Mouse (Mus musculus) forebrain, embryonic 12.5 days (tissue): ENCODE measurements around the gene Itsn2. TPM values are rescaled to one million over a fixed set of nuclear protein-coding genes. Genes with fewer than 3 reads are reported as not detected.
"Not testable (repeated sequence)": the region's sequence is repeated elsewhere in the genome, so short reads cannot be mapped to it uniquely, and the experiment has no call there.

Experiments
- ATAC-seq: fragments of 200-750 bp; cut with Nextera tagmentation; 2 replicates; pipeline ENCODE4 v1.8.0; 2017; ENCODE audit warnings: moderate TSS enrichment; ENCODE audit not compliant: low FRiP score
- H3K27ac ChIP-seq: fragments of 300-500 bp; sonication (generic); 2 replicates; pipeline ENCODE4 v1.5.1; 2016; ENCODE audit warnings: mild to moderate bottlenecking
- H3K27me3 ChIP-seq: fragments of 300-500 bp; sonication (generic); 2 replicates; pipeline ENCODE4 v1.6.1; 2016; ENCODE audit warnings: mild to moderate bottlenecking
- H3K36me3 ChIP-seq: fragments of 300-500 bp; sonication (generic); replicated peaks from 2 replicates; pipeline ENCODE4 v1.6.1; 2016; ENCODE audit warnings: mild to moderate bottlenecking
- H3K4me1 ChIP-seq: fragments of 300-500 bp; sonication (generic); 2 replicates; pipeline ENCODE4 v1.6.1; 2016
- H3K4me2 ChIP-seq: fragments of 300-500 bp; sonication (generic); 2 replicates; pipeline ENCODE4 v1.6.1; 2016; ENCODE audit warnings: mild to moderate bottlenecking, moderate library complexity
- H3K4me3 ChIP-seq: fragments of 300-500 bp; sonication (generic); replicated peaks from 2 replicates; pipeline ENCODE4 v1.5.1; 2016; ENCODE audit warnings: mild to moderate bottlenecking
- H3K9ac ChIP-seq: fragments of 300-500 bp; sonication (generic); 2 replicates; pipeline ENCODE4 v1.6.1; 2016; ENCODE audit warnings: mild to moderate bottlenecking
- H3K9me3 ChIP-seq: fragments of 300-500 bp; sonication (generic); 2 replicates; pipeline ENCODE4 v1.6.1; 2016
- WGBS: fragments of 180-500 bp; shearing (Covaris S2); methylation state at CpG from one replicate; pipeline ENCODE4 v1.1.7; 2016; 5-methylcytosine and 5-hydroxymethylcytosine counted together
- polyA plus RNA-seq: library from polyadenylated mRNA; unstranded; fragments of >200 nt; fragmentation: Nextera tagmentation; extraction: Ambion mirVana; gene quantifications from 2 replicates; pipeline ENCODE4 v1.2.1, GENCODE M21; 2016

Itsn2 gene
- polyA plus RNA-seq, 1 experiment from 2014 or later, result 17.9 TPM

- Histone ChIP-seq H3K4me1 (peaks cover 5% of the 10 kb centered on the region), H3K9me3 (no peaks in the 10 kb centered on the region), H3K9ac (no peak overlapping the region), H3K4me2 (peak overlapping the region; percentile 8; the same call in 1 of the 2 replicates), H3K27ac (no peak overlapping the region), H3K36me3 (peaks cover 11% of the 10 kb centered on the region; the same call in 1 of the 2 replicates), H3K27me3 (no peaks in the 10 kb centered on the region), H3K4me3 (no peak overlapping the region)
- peak; percentile 60; the same call in 1 of the 2 replicates for ATAC-seq
- 14% methylated on average over 7 of the region's 7 CpGs for WGBS
Observed at GRCm38 (mm10) chr12:4717417-4717816, 125.0 kb downstream of the Itsn2 start.

- H3K27ac ChIP-seq, result no peak overlapping the region
- no peak overlapping the region for H3K4me2 ChIP-seq
- H3K9me3 ChIP-seq, result no peaks in the 10 kb centered on the region
- WGBS, result 87% methylated on average over 13 of the region's 13 CpGs
- H3K4me3 ChIP-seq, result no peak overlapping the region
- H3K27me3 ChIP-seq, result no peaks in the 10 kb centered on the region
- H3K9ac ChIP-seq, result no peak overlapping the region
- no peak for ATAC-seq
- H3K36me3 ChIP-seq, result peaks cover 3% of the 10 kb centered on the region; the same call in 1 of the 2 replicates
- H3K4me1 ChIP-seq, result peaks cover 5% of the 10 kb centered on the region
Observed at GRCm38 (mm10) chr12:4719066-4719761, 126.8 kb downstream of the Itsn2 start.

DNA sequence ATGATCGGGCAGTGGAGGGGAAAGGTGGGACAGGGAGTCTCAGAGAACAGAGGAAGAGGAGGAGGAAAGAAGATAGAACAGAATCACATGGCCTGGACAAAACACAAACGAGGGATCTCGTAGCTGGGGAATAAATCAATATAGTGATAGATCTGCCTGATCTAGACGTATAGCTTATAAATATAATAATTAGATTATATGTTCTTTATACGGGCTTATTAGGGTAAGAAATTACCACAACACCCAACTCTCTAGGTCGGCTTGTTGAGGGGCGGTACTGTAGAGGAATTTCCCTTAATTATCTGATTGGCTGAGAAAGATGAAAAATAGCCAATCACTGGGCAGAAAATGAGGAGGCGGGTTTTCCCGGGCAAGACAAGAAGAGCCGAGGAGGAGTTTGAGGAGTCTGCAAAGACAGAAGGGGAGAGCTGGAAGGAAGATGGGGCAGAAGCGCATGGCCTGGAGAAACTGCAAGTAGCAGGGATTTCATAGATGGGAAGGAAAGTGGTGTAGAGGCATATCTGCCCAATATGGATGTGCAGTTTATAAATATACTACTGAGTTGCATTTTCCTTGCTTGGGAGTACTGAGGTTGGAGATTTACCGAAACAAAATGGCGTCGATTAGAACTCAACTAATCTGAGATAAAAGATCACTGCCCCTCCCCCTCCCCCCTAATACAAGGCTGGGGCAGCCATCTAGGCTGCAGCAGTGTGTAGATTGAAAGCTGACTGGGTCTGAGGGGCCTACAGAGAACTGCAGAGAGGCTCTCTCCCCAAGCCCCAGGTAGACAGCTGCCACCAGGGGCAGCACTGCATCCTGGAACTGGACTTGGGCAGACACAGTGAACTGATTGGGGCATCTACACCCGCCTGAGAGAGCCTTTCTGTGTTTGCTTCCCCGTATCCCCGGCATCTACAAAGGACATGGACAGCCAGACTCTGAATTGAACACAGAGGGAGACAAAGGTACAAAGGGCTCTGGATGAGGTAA, 127.6 kb downstream of the Itsn2 start:
- WGBS, result 79% methylated on average over 17 of the region's 17 CpGs
- no peak for ATAC-seq
- Histone ChIP-seq H3K4me3 (no peak overlapping the region), H3K27ac (no peak overlapping the region), H3K4me2 (no peak overlapping the region), H3K4me1 (peaks cover 5% of the 10 kb centered on the region), H3K36me3 (peaks cover 2% of the 10 kb centered on the region; the same call in 1 of the 2 replicates), H3K9ac (no peak overlapping the region), H3K9me3 (no peaks in the 10 kb centered on the region), H3K27me3 (no peaks in the 10 kb centered on the region)

DNA sequence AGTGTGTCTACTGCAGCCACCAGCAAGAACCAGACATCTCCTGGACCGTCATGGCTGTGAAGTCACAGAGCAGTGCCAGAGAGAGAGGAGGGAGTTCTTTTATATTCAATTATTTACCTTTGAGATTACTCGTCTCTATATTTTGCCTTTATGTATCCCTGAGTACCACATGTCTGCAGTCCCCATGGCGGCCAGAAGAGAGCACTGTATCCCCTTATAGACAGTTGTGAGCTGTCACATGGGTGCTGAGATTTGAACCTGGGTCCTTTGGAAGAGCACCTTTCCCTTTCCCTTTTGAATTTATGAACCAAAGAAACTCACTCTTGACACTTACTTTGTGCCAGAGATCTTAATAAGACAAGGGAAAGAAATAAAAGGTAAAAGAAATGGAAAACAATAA, 136.7 kb downstream of the Itsn2 start:
- no peak overlapping the region for H3K9ac ChIP-seq
- H3K27ac ChIP-seq, result no peak overlapping the region
- WGBS, result 87% methylated on average over 3 of the region's 3 CpGs
- no peaks in the 10 kb centered on the region for H3K4me1 ChIP-seq
- no peak overlapping the region for H3K4me3 ChIP-seq
- H3K27me3 ChIP-seq, result no peaks in the 10 kb centered on the region
- H3K9me3 ChIP-seq, result no peaks in the 10 kb centered on the region
- no peaks in the 10 kb centered on the region for H3K36me3 ChIP-seq
- ATAC-seq, result no peak
- no peak overlapping the region for H3K4me2 ChIP-seq

- H3K27ac ChIP-seq, result no peak overlapping the region
- no peaks in the 10 kb centered on the region for H3K27me3 ChIP-seq
- no peaks in the 10 kb centered on the region for H3K36me3 ChIP-seq
- H3K9ac ChIP-seq, result no peak overlapping the region
- no peak overlapping the region for H3K4me2 ChIP-seq
- H3K9me3 ChIP-seq, result no peaks in the 10 kb centered on the region
- 74% methylated on average over 4 of the region's 4 CpGs for WGBS
- no peak overlapping the region for H3K4me3 ChIP-seq
- no peaks in the 10 kb centered on the region for H3K4me1 ChIP-seq
- ATAC-seq, result no peak
Observed at GRCm38 (mm10) chr12:4731629-4732028, 139.2 kb downstream of the Itsn2 start.

DNA sequence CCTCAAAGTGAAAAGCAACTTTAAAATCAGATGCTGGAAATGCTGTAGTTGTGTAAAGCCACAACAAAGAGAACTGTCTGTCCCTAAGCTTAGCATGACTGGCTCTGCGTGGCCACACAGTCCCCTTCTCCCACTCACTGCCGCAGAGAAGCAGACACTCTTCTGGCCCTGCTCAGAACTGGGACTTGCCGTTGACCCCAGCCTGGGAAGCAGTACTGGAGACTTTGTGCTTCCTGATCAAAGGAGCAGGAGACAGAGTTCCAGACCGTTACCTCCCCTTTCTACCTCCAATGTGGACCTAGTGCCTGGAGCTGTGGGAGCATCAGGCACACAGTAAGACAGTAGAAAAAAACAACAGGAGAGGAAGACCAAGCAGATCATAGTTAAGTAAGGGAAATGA, 139.9 kb downstream of the Itsn2 start:
- Histone ChIP-seq H3K27me3 (no peaks in the 10 kb centered on the region), H3K4me3 (no peak overlapping the region), H3K36me3 (no peaks in the 10 kb centered on the region), H3K4me2 (no peak overlapping the region), H3K4me1 (no peaks in the 10 kb centered on the region), H3K9me3 (no peaks in the 10 kb centered on the region), H3K9ac (no peak overlapping the region), H3K27ac (no peak overlapping the region)
- no peak for ATAC-seq
- 71% methylated on average over 4 of the region's 4 CpGs for WGBS

- H3K27ac ChIP-seq, result no peak within 1 kb of the TSS
- no peaks in the 10 kb centered on the region for H3K4me1 ChIP-seq
- H3K4me2 ChIP-seq, result no peak within 1 kb of the TSS
- H3K9ac ChIP-seq, result no peak within 1 kb of the TSS
- WGBS, result 87% methylated on average over 18 of the region's 18 CpGs
- H3K9me3 ChIP-seq, result no peaks in the 10 kb centered on the region
- ATAC-seq, result no peak
- H3K36me3 ChIP-seq, result no peaks in the 10 kb centered on the region
- H3K27me3 ChIP-seq, result no peaks in the 10 kb centered on the region
- H3K4me3 ChIP-seq, result no peak within 1 kb of the TSS
Observed at GRCm38 (mm10) chr12:4738031-4738576, 145.7 kb downstream of the Itsn2 start, which contains the start of gene Fam228a. Fam228a (minus strand) TSS chr12:4738430.

DNA sequence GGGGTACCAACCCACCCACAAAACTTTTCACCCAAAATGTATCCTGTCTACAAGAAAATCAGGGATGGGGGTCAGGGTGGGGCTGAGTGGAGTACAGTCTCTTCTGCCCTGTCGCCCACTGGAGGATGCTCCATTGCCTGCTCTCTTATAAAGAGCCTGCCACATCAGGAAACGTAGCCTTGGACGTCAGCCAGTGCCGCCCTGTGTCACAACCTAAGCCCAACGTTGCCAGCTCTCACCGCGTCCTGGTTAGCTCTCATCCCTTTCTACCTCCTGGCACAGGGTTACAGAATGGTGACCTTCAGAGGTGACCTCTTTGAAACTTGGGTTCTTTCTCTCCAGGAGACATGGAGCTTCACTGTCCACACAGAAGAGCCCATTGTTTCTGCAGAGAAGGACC, 148.4 kb downstream of the Itsn2 start:
- H3K36me3 ChIP-seq, result no peaks in the 10 kb centered on the region
- H3K4me3 ChIP-seq, result no peak overlapping the region
- 79% methylated on average over 7 of the region's 7 CpGs for WGBS
- no peak overlapping the region for H3K4me2 ChIP-seq
- no peaks in the 10 kb centered on the region for H3K27me3 ChIP-seq
- no peak for ATAC-seq
- H3K9me3 ChIP-seq, result no peaks in the 10 kb centered on the region
- no peak overlapping the region for H3K27ac ChIP-seq
- H3K4me1 ChIP-seq, result no peaks in the 10 kb centered on the region
- H3K9ac ChIP-seq, result no peak overlapping the region

DNA sequence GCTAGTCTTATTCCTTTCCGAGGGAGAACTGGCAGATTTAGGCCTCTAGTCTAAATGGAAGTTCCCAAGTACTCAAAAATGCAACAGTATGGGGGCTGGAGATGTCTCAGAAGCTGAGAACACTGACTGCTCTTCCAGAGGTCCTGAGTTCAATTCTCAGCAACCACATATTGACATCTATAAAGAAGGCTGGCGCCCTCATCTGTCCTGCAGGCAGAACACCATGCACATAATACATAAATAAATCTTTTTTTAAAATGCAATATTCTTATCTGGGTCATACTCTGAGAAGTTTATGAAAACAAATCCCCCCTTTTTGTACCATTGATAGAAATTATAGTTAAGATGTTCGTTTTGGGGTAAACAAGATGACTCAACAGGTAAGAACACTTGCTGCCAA, 149.7 kb downstream of the Itsn2 start:
- H3K9ac ChIP-seq, result no peak overlapping the region
- no peak overlapping the region for H3K27ac ChIP-seq
- H3K4me3 ChIP-seq, result no peak overlapping the region
- no peaks in the 10 kb centered on the region for H3K9me3 ChIP-seq
- WGBS, result 85% methylated on average over 3 of the region's 3 CpGs
- no peaks in the 10 kb centered on the region for H3K27me3 ChIP-seq
- no peak overlapping the region for H3K4me2 ChIP-seq
- H3K36me3 ChIP-seq, result no peaks in the 10 kb centered on the region
- ATAC-seq, result no peak
- no peaks in the 10 kb centered on the region for H3K4me1 ChIP-seq

DNA sequence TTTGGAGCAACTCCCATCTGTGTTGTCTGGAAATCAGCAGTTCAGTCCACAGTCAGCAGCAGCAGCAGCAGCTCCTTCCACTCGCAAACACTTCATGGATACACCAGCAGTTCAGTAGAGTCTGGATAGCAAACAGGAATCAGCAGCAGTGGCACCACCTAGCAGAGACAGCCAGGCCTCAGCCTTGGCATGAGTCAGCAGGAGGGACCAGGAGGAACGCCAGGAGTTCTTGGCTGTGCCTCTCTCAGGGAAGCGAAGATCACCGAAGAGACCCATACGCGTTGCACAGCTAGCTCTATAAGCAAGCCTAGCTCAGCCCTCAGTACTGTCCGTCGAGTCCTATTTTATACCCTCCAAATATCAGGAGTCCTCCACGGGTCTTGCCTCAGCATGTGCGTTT, 152.0 kb downstream of the Itsn2 start:
- WGBS, result 95% methylated on average over 10 of the region's 10 CpGs
- Histone ChIP-seq H3K27me3 (no peaks in the 10 kb centered on the region), H3K9ac (no peak overlapping the region), H3K9me3 (no peaks in the 10 kb centered on the region), H3K4me2 (no peak overlapping the region), H3K4me3 (no peak overlapping the region), H3K27ac (no peak overlapping the region), H3K36me3 (no peaks in the 10 kb centered on the region), H3K4me1 (no peaks in the 10 kb centered on the region)
- no peak for ATAC-seq

- not testable (repeated sequence) for H3K9ac ChIP-seq, H3K36me3 ChIP-seq, H3K4me1 ChIP-seq, H3K27ac ChIP-seq, ATAC-seq, H3K9me3 ChIP-seq, H3K4me2 ChIP-seq, H3K27me3 ChIP-seq, H3K4me3 ChIP-seq
- WGBS, result 96% methylated on average over 4 of the region's 4 CpGs
Observed at GRCm38 (mm10) chr12:4754451-4754850, 162.0 kb downstream of the Itsn2 start.

DNA sequence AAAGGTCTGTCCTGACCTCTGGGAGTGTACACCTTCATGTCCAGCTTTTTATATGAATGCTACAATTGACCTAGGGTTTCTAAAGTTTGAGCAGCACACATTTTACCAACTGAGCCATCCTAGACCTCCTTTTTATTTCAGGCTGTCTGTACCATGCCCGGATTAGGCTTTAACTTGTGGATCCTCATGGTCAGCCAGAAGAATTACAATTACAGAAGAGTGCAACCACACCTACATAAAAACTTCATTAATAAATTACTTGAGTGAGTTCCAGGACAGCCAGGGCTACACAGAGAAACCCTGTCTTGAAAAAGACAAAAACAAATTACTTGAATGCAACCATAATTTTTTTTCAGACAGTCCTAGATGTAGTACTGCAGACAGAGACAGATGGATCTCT, 164.6 kb downstream of the Itsn2 start:
- Histone ChIP-seq H3K4me2 (no peak overlapping the region), H3K27me3 (no peaks in the 10 kb centered on the region), H3K36me3 (no peaks in the 10 kb centered on the region), H3K4me1 (no peaks in the 10 kb centered on the region), H3K27ac (no peak overlapping the region), H3K9me3 (no peaks in the 10 kb centered on the region), H3K9ac (no peak overlapping the region), H3K4me3 (no peak overlapping the region)
- ATAC-seq, result no peak
- 94% methylated on average over 1 of the region's 1 CpGs for WGBS
